ENCODE assay signal across 8 mouse cellular contexts in the genomic region with DNA sequence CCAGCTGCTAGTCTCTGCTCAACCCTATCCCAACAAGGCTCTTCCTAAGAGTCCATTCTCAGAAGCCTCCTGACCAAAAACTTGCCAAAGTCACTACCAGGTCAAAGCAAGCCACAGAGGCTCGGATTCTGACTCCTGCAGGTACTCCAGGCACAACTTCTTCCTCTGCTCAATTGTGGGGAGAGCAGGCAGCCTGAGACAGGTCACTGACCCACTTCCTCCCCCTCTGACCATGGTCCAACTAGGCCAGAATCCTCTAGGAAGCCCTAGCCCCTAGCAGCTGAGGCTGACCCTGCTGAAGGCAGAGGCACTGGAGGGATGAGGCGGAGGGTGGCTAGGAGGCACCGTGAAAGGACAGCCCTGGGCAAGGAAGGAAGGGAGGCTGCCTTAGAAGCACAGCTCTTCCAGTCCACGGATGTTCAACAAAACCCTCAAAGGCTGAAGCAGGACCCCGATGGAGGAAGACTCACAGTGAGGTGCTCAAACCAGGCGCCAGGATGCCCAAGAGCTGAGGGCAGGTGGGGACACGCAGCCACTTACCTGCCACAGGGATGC. TPM values are rescaled to one million over a fixed set of nuclear protein-coding genes. Genes with fewer than 3 reads are reported as not detected.
DNase-seq lines count a peak whose midpoint lies in the region; ATAC-seq lines count a peak whose summit lies in the region.

No protein-coding gene starts in this region.

- peak overlapping the region; percentile 91 for H3K4me2 ChIP-seq in intestine, embryonic 14.5 days (ENCODE audit: low read length)
- H3K4me2 ChIP-seq in midbrain, embryonic 12.5 days (replicated peaks): peak overlapping the region; percentile 30

- no peaks in the 10 kb centered on the region for H3K9me3 ChIP-seq in embryonic facial prominence, embryonic 10.5 days
- H3K9me3 ChIP-seq in intestine, embryonic 14.5 days (ENCODE audit: control insufficient read depth, low read length): no peaks in the 10 kb centered on the region
- H3K9me3 ChIP-seq in midbrain, embryonic 12.5 days: no peaks in the 10 kb centered on the region

- no peak for ATAC-seq in intestine, embryonic 14.5 days (replicated peaks; ENCODE audit: low FRiP score, low TSS enrichment, low read depth)
- ATAC-seq in midbrain, embryonic 12.5 days (ENCODE audit: low FRiP score, low read depth): no peak

- intact Hi-C loops in left cerebral cortex, postnatal 14 days (cut with DNase I): no loop called here

- peak overlapping the region; percentile 41 for H3K9ac ChIP-seq in intestine, embryonic 14.5 days (ENCODE audit: low read length)
- peak overlapping the region; percentile 40; the same call in 1 of the 2 replicates for H3K9ac ChIP-seq in midbrain, embryonic 12.5 days (replicated peaks)

- H3K4me3 ChIP-seq in embryonic facial prominence, embryonic 10.5 days: peak overlapping the region; percentile 51
- H3K4me3 ChIP-seq in intestine, embryonic 14.5 days (ENCODE audit: low read depth, low read length): peak overlapping the region; percentile 52
- no peak overlapping the region; the same call in 1 of the 2 replicates for H3K4me3 ChIP-seq in midbrain, embryonic 12.5 days

- DNase-seq in layer of hippocampus, adult 11-12 months (ENCODE audit: low spot score): peak; percentile 17
- DNase-seq in layer of hippocampus, postnatal 10 days (ENCODE audit: low spot score in 2 of 2): no peak
- DNase-seq in embryonic facial prominence, embryonic 10.5 days (ENCODE audit: low spot score): no peak
- no peak for DNase-seq in intestine, embryonic 14.5 days (ENCODE audit: low spot score)
- DNase-seq in left cerebral cortex, postnatal 14 days (ENCODE audit: low spot score in 2 of 2): no peak
- DNase-seq in c-Kit-positive CD71-positive TER-119-positive erythroid progenitor cells, embryonic 14.5 days (ENCODE audit: low spot score): no peak
- DNase-seq in retina, embryonic 14.5 days (ENCODE audit: low spot score): no peak

- H3K4me1 ChIP-seq in embryonic facial prominence, embryonic 10.5 days: peaks cover 83% of the 10 kb centered on the region
- peaks cover 82% of the 10 kb centered on the region for H3K4me1 ChIP-seq in intestine, embryonic 14.5 days (replicated peaks; ENCODE audit: control insufficient read depth, insufficient read depth, low read length)
- H3K4me1 ChIP-seq in midbrain, embryonic 12.5 days: peaks cover 58% of the 10 kb centered on the region

- WGBS in embryonic facial prominence, embryonic 10.5 days: 71% methylated on average over 7 of the region's 7 CpGs
- WGBS in intestine, embryonic 14.5 days: 44% methylated on average over 7 of the region's 7 CpGs
- WGBS in midbrain, embryonic 12.5 days: 87% methylated on average over 7 of the region's 7 CpGs

- H3K27ac ChIP-seq in embryonic facial prominence, embryonic 10.5 days (replicated peaks): peak overlapping the region; percentile 85
- H3K27ac ChIP-seq in intestine, embryonic 14.5 days (ENCODE audit: low read depth): peak overlapping the region; percentile 87
- peak overlapping the region; percentile 81 for H3K27ac ChIP-seq in midbrain, embryonic 12.5 days (replicated peaks)

- no peaks in the 10 kb centered on the region for H3K27me3 ChIP-seq in embryonic facial prominence, embryonic 10.5 days (replicated peaks; ENCODE audit: low read depth, poor library complexity, severe bottlenecking)
- no peaks in the 10 kb centered on the region for H3K27me3 ChIP-seq in intestine, embryonic 14.5 days (replicated peaks; ENCODE audit: control insufficient read depth, insufficient read depth, low read length)
- H3K27me3 ChIP-seq in midbrain, embryonic 12.5 days: no peaks in the 10 kb centered on the region

- peaks cover 29% of the 10 kb centered on the region for H3K36me3 ChIP-seq in embryonic facial prominence, embryonic 10.5 days (replicated peaks)
- no peaks in the 10 kb centered on the region for H3K36me3 ChIP-seq in intestine, embryonic 14.5 days (ENCODE audit: control insufficient read depth, insufficient read depth, low read length)
- H3K36me3 ChIP-seq in midbrain, embryonic 12.5 days: peaks cover 29% of the 10 kb centered on the region

RNA-seq across cellular contexts. Expression of a gene that starts 12.0 kb away (rescaled TPM):
- total RNA-seq in layer of hippocampus, postnatal 10 days (2021): 100 to 1,000 TPM; 164 to 207 TPM
- polyA plus RNA-seq in embryonic facial prominence, embryonic 10.5 days (2016; fragmentation: Nextera tagmentation; extraction: Ambion mirVana): 49.6 and 52.9 TPM in 2 replicates
- 45.4 and 53.2 TPM in 2 replicates for polyA plus RNA-seq in intestine, embryonic 14.5 days (2014; fragmentation: Nextera tagmentation; extraction: Ambion mirVana)
- polyA plus RNA-seq in midbrain, embryonic 12.5 days (2016; fragmentation: Nextera tagmentation; extraction: Ambion mirVana): 98.4 and 106 TPM in 2 replicates
- total RNA-seq in left cerebral cortex, postnatal 14 days (2021): 100 to 1,000 TPM; 194 to 197 TPM

RNA-seq across cellular contexts. Expression of a gene that starts 28.5 kb away (rescaled TPM):
- total RNA-seq in layer of hippocampus, postnatal 10 days (2021): 10 to 100 TPM; 44.4 to 45.4 TPM
- polyA plus RNA-seq in embryonic facial prominence, embryonic 10.5 days (2016; fragmentation: Nextera tagmentation; extraction: Ambion mirVana): 38.2 and 39.6 TPM in 2 replicates
- 36.0 and 37.4 TPM in 2 replicates for polyA plus RNA-seq in intestine, embryonic 14.5 days (2014; fragmentation: Nextera tagmentation; extraction: Ambion mirVana)
- 27.6 and 29.7 TPM in 2 replicates for polyA plus RNA-seq in midbrain, embryonic 12.5 days (2016; fragmentation: Nextera tagmentation; extraction: Ambion mirVana)
- total RNA-seq in left cerebral cortex, postnatal 14 days (2021): 10 to 100 TPM; 45.5 to 49.1 TPM

RNA-seq across cellular contexts. Expression of a gene that starts 30.7 kb away (rescaled TPM):
- total RNA-seq in layer of hippocampus, postnatal 10 days (2021): 1 to 10 TPM in 1 of 2 experiments, under 1 TPM in 1; 0.94 to 1.0 TPM
- 30.1 and 32.4 TPM in 2 replicates for polyA plus RNA-seq in embryonic facial prominence, embryonic 10.5 days (2016; fragmentation: Nextera tagmentation; extraction: Ambion mirVana)
- polyA plus RNA-seq in intestine, embryonic 14.5 days (2014; fragmentation: Nextera tagmentation; extraction: Ambion mirVana): 16.5 and 16.6 TPM in 2 replicates
- 11.8 and 15.2 TPM in 2 replicates for polyA plus RNA-seq in midbrain, embryonic 12.5 days (2016; fragmentation: Nextera tagmentation; extraction: Ambion mirVana)
- total RNA-seq in left cerebral cortex, postnatal 14 days (2021): under 1 TPM; 0.46 to 0.63 TPM

RNA-seq across cellular contexts. Expression of a gene that starts 32.9 kb away (rescaled TPM):
- total RNA-seq in layer of hippocampus, postnatal 10 days (2021): 10 to 100 TPM; 73.8 to 77.8 TPM
- polyA plus RNA-seq in embryonic facial prominence, embryonic 10.5 days (2016; fragmentation: Nextera tagmentation; extraction: Ambion mirVana): 145 and 155 TPM in 2 replicates
- 88.4 and 89.9 TPM in 2 replicates for polyA plus RNA-seq in intestine, embryonic 14.5 days (2014; fragmentation: Nextera tagmentation; extraction: Ambion mirVana)
- polyA plus RNA-seq in midbrain, embryonic 12.5 days (2016; fragmentation: Nextera tagmentation; extraction: Ambion mirVana): 112 and 119 TPM in 2 replicates
- 10 to 100 TPM; 60.5 to 65.2 TPM for total RNA-seq in left cerebral cortex, postnatal 14 days (2021)

RNA-seq across cellular contexts. Expression of a gene that starts 50.6 kb away (rescaled TPM):
- total RNA-seq in layer of hippocampus, postnatal 10 days (2021): under 1 TPM; 0.64 to 0.76 TPM
- 0.09 and 0.10 TPM in 2 replicates for polyA plus RNA-seq in embryonic facial prominence, embryonic 10.5 days (2016; fragmentation: Nextera tagmentation; extraction: Ambion mirVana)
- polyA plus RNA-seq in intestine, embryonic 14.5 days (2014; fragmentation: Nextera tagmentation; extraction: Ambion mirVana): 0.08 and 0.16 TPM in 2 replicates
- not detected in 2 replicates for polyA plus RNA-seq in midbrain, embryonic 12.5 days (2016; fragmentation: Nextera tagmentation; extraction: Ambion mirVana)
- under 1 TPM; 0.59 to 0.72 TPM for total RNA-seq in left cerebral cortex, postnatal 14 days (2021)
